Mouse (Mus musculus) cerebellum, adult 11-12 months (tissue): ENCODE data around the gene Olfm3.

Source experiments
- DNase-seq: peaks from one replicate; pipeline ENCODE4 v3.0.0; 2022

Olfm3 gene

DNA sequence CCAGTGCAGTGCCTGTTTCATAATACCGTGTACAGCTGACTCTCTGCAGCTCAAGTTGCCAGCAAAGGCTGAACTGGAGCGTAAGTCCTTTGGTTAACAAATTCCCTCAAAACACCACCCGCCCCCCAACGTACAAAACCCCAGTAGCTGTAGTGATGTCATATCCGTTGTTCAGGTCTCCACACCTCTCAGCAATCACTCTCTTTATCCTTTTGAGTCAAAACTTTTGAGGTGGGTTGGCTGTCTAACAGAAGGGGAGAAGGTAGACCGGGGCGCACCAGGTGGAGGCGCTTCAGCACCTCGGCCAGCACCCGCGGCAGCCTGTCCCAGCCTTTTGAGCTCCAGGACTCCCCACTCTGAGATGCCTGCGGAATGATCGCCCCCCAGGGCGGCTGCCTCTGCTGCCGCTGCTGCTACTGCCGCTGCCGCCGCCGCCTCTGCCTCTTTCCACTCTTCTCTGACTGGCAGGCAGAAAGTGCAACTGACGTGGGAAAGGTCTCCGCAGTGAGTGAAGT is at the start of gene Olfm3:
TSS of gene Olfm3 (plus strand) at position 155 of the 515 bp plus-strand sequence.
- DNase-seq: peak; percentile 86

DNA sequence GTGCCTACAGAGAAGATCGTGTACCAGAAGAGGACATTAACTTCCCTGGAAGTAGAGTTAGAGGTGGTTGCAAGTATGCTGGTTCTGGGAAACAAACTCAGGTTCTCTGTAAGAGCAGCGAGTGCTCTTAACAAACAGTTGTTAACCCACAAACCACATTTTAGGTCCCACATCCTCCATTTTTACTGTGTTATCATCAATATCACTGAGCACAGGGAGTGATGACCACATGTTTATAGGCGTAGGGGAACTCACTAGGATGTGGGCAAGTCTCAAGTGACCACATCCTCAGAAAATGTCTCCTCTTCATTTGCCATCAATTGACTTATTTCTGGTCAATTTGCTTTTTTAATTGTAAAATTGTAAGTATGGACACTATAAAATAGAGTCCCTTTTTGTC is 14.1 kb upstream of the Olfm3 start:
- no peak for DNase-seq

DNA sequence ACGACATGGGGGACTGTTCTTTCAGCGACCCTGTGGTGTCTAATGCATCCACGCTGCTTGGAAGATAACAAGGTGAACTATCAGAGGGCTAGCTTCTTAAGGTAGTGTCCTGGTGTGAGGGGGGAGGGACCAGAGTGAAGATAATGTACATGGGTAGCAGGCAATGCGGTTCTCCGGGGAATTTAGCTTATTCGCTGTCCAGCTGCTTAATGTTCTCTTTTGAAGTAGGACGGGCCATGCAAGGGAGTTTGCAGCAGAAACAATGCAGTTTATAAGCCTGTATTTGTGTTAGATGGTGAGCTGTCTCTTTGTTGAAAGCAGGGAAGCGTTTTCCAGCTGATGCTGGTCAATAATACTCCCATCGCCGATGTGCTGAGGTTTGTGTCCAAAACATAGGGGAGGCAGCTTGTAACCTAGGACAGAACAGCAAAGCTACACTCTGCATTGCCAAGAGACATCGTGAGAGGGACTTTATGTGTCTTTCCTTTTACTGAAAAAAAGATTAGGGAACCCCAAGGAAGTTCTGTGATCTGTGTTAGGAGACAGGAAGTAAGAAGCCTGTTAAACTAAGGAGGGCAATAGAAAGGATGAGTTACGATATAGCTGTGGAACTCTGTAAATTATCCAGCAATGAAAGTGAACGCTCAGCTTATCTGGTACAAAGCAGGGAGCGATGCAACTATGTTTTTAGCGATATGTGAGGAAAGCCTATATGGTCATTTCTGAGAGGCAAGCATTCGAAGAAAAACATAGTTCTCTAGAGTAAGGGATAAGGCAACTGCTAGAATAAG is 950 bp downstream of the Olfm3 start:
- peak; percentile 45 for DNase-seq

DNA sequence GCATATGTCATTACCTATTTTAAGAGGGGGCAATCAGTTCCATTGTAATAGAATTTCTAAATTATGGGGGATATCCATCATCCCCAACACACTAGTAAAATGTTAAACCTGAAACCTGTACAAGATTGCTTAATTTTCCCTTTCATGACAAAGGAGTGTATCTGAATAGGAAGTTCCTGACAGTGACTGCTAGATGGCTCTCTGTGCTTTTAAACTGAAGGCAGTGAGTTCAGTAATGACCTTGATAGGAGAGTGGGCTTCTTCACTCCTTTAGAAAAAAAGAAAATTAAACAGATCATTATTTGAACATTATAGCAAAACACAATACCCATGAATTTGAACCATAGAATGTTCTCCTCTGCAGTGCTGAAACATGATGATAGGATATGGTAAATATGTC is 3.7 kb downstream of the Olfm3 start:
- no peak for DNase-seq

DNA sequence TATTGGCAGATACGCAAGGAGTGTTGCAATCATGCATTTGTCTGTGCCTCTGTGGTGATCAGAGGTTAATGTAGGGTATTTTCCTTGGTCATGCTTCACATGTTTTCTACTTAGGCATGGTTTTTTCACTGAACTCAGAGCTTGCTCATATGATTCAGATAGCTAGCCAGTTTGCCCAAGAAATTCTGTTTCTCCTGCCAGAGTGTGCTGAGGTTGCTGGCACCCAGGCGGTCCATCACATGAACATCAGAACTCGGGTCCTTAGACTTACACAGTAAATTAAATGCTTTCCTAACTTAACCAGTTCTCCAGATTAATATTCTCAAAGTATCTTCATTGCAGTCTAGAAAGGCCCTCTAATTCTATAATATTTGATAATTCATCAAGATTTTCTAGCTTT is 5.0 kb downstream of the Olfm3 start:
- DNase-seq: no peak

DNA sequence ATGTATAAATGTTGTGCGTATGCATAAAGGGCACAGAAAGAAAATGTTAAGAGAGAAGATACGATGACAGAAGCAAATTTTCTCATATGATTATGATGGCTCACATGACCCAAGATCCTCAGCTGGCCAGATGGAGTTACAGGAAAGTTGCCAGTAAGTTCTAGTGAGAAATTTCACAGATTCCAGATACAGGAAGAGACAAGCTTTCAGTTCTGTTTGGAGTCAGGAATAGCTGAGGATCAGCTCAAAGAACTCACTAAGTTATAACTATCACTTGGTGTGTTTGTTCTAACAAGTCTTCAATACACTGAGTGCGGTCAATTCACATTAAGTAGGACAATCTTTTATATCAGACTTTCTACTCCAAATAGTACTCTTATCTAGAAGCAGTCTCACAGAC is 16.2 kb downstream of the Olfm3 start:
- DNase-seq: no peak

DNA sequence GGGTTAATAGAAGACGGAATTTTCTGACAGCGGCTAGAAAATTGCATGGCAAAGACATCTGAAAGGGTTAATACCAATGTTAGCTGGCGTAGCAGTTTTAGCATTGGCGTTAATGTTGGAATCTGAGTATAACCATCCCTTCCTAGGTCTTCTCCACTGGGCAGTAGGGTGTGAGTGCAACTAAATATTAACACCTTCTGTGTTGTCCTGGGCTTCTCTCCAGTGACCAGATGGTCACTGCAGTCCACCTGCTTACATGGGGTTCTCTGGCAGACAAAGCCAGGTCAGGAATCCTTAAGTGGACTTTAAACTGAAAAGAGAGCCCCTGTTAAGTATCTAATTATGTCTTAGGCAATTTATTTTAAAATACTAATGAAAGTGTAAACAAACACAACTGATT is 25.7 kb downstream of the Olfm3 start:
- DNase-seq: peak; percentile 95

DNA sequence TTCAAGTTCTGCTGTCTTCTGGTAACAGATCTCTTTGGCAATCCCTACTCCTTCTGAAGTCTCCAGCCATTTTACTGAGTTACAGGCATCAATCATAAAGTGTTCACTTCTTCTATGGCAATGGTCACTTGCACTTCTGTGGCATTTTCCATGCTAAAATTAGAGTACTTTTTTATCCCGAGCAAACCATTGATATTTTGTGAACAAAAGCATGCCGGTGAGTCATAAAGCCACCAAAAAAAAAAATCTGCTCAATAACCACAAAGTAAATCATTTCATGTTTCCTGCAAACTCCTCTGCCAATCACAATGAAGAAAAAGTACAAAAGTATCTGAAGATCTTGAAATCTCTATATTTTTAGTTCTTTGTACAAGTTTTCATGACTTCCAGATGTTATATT is 26.5 kb downstream of the Olfm3 start:
- no peak for DNase-seq

DNA sequence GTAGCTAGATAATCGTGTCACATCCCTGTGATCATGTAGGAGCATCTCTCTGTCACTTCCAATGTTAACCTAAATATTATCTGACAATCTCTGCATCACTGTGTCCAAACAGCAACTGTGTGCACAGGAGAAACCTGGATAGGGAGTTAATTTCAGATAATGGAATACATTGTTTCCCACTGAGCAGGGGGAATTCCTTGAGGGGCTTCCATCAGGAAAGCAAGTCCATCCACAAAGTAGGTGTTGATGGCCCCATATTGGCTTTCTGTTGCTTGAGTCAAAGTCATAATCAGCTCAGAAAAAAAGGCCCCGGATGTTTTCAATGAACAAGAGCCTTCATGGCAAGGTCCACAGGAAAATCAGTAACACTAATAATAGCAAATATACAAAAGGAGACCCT is 26.9 kb downstream of the Olfm3 start:
- DNase-seq: no peak

DNA sequence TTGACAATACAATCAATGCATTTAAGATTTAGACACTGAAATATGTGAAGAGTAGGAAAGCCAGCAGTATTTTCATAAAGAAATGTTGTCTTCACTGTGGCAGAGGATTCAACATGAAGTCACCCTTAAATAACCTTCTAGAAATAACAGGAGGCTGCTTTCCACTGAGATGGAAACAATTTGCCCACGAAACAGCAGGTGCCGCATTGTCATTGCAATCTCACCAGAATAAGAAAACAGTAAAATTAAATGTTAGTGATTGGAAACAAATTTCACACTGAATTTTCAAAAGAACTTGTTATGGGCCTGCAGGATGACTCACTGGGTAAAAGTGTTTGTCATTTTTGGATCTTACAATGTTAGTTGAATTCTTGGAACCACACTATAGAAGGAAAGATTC is 29.0 kb downstream of the Olfm3 start:
- DNase-seq: peak; percentile 50

DNA sequence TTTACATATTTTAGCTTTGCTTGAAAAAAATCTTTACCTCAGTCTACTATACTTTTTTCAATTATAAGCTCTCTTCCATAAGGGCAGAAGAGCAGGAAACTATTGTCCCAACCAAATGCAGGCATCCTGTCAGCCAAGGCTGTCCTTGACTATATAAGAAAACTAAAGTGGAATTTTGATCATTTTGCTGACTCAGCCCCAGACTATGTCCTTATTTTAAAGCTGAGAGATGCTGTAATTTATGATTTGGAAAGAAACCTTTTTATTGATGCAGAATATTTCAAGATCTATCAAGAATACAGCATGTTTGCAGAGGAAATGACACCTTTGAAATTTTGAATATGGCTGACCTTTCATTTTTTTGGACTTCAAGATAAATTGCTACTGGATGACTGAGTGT is 51.0 kb downstream of the Olfm3 start:
- no peak for DNase-seq

DNA sequence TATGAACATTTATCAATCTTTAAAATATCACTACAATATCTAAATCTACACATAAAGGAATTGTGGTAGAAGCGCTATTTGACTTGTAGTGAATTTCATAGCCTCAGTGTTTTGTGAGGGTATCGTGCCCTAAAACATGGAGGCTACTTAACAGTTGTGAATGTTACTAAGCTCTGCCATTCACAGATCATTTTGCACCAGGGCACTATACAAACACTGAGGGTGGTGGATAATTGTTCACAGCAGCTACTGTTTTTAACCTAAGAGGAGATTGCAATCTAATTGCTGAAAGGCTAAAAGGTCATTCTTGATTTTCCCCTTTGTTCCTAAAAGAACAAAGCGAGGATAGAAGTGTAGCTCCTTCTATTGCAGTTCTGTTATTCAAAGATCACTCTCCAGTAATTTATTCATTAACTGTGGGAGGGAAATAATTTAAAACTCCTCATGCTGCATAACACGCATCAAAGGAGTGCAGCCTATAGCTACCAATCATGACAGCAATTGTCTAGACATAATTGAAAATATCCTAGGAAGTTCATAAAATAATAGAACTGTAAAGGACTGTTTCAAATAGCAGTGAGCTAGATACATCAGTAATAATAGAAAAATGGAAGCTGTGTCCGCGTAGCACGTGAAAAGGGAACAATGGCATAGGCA is 55.6 kb downstream of the Olfm3 start:
- no peak for DNase-seq

DNA sequence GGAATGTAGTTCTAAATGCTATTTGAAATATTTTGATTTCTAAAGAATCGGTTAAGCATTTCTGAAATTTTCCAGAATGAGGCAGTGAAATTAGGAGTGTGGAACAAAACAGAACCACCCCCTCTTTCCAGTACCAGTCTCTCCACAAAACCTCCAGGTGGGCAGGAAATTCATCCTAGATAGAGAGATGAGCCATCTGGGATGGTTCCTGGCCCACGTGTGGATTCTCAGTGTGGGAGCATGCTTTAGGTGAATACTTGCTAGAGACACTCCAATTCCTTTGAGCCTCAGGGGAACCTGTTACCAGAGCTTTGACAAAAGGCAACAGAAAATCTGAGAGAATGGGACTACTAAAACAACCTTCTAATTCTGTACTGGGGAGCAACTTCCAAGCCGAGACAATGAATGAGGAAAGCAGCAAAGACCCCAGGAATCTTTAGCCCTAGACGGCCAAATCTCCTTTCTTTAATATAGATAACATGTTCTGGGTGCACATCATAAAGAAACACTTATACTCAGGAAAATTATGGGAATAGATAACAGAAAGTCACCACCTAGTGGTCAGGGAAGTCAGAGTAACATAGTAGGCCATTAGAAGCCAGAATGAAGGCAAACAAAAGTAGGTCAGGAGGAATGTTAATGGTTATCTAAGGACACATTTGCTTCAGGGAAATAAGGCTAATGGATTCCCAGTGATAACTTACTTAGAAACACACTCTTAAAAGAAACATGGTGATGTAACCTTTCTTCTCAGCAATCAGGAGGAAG is 58.6 kb downstream of the Olfm3 start:
- DNase-seq: peak; percentile 93

DNA sequence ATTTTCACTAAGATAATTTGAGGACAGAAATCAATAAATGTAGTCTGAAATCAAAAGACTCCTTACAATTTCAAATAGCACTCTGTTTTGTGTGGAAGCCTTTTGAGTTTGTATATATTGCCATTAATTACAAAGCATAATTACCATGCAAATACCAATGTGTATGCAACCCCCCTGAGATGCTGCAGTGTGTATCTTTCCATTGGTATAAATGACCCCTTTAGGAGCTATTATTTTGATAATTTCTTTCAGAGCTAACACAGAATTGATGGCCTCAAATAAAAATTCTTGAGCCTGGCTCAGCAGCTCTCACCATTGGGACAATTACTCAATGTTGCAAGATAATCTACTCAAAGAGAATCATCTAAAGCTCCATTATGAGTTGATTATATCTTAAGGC is 67.3 kb downstream of the Olfm3 start:
- no peak for DNase-seq

DNA sequence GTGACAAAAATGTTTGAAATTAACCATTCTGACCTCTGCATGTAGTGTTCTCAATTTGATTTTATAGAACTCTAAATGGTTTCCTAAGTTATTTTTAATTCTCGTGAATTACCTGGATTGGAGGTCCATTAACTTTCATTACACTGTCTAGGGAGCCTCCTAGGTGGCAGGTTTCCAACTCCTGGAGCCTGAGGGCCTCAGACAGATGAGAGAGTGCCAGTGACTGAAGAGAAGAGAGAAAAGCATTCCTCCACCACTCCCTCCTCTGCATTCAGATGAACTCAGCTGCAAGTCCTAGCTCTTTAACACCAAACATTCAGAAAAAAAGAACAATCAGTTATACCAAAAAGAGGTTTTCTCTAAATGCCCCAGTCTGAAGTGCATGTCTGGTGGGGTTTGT is 68.6 kb downstream of the Olfm3 start:
- peak; percentile 50 for DNase-seq

DNA sequence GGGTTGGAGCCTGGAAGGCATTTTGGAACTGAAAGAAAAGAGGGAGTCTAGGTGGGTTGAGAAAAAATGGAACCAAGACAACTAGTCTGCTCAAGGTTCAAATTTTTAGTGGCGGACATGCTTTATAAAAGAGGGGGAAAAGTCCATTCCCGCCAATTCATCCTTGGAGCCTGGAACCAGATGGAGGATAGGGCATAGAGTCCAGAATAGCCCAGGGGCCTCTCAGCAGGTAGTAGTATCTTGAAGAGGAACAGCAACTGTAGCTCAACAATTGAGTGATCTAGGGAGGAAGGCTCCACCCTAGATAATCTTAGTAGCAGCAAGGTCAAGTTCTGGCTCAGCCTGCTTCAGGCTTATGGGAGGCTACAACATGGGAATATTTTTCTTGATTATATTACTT is 87.0 kb downstream of the Olfm3 start:
- peak; percentile 27 for DNase-seq

DNA sequence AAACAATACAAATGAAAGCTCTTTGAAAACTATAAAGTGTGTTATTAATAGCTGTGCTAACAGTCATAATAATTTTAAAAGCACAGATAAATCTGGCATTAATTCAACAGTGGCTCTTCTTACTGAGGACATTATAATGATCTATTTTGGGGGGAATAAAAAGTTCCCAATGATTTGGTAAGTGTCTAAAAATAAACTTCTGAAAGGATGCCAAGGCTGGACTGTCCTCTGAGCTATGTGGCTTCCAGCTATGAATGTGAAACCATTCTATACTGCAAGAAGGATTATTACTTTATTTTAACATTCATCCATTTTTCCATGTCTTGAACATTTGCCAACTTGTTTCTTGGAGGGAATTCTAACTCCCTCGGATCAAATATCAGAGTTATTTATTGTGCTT is 92.1 kb downstream of the Olfm3 start:
- DNase-seq: no peak

DNA sequence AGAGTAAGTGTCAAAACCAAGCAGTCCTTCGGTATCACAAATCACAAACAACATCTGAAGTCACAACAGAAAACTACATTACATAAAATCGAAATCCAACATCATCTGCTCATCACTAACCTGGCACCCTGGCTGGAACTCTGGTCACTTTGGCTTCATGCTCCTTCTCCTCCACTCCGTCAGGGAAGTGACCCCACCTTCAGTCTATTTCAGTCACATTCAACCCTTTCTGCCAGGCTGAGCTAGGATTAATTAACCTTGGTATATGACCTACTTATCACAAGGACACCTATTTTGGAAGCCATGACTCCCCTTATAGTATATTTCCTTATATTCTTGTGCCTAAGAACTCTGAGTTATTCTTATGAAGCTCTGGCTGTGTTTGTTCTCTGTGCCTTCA is 123.7 kb downstream of the Olfm3 start:
- peak; percentile 33 for DNase-seq

DNA sequence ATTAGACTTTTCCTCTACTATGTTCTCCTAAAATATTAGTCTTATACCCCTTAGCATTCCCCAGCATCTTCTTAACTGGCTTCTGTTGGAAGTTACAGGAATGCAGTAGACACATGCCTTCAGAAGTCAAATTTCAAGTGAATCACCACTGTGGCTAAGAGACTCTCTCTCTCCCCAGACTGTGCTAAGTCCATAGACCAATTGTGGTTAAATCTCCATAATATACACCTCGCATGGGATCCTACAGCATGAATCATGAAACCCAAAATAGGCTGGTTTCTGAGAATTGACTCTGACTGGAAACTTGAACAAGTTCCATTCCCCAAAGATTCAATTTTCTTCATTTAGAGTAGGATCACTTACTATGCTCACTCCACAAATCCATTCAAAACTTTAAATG is 124.2 kb downstream of the Olfm3 start:
- DNase-seq: no peak

DNA sequence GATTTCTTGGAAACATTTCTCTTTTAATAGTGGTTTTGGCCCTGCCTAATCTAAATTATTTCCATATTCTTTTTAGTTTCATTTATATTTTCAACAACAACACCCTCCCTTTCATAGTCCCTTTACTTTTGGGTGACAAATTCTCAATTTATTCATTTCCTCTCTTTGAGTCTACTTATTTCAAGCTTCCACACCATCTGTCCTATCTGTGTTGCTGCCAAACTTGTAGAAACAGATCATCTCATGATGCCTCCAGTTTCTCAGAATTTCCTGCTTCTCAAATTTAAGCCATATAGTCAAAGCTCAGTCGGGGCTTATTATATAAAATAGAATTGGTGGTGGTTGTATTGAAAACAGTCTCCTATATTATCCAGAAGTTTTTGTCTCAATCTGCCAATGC is 124.7 kb downstream of the Olfm3 start:
- peak; percentile 72 for DNase-seq

DNA sequence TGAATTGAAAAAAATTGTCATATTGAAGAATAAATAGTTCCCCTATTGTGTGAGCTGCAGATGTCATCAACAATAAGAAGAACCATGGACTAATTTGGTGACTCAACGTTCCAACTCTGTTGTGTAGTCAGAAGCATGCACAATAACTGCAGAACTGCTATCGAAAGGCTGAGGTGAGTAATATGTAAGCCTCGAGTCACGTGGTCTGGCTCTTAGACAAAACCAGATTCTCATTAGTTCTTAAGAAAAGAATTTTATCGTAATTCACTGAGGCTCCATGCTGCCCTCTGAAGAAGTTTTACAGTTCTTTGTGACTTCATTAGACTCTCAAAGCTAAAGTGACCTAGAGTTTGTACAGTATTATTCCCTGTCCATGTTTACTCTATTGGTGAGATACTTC is 145.2 kb downstream of the Olfm3 start:
- DNase-seq: no peak

DNA sequence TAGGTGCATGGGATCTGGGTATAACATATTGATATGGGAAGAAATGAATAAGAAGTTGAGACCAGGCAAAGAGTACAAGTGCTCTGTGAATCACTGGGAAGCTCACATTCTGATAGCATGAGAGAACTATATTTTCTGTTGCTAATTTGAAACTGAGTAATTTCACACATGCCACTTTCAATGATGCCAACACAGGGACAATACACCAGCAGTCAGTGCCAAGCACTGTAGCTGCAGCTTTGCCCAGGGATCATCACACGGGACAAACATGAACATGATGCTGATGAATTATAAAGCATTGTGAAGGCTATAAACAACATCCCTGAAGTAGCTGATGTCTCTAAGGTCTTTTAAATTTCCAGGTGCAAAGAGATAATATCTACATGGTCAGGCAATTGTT is 161.0 kb downstream of the Olfm3 start:
- peak; percentile 51 for DNase-seq

DNA sequence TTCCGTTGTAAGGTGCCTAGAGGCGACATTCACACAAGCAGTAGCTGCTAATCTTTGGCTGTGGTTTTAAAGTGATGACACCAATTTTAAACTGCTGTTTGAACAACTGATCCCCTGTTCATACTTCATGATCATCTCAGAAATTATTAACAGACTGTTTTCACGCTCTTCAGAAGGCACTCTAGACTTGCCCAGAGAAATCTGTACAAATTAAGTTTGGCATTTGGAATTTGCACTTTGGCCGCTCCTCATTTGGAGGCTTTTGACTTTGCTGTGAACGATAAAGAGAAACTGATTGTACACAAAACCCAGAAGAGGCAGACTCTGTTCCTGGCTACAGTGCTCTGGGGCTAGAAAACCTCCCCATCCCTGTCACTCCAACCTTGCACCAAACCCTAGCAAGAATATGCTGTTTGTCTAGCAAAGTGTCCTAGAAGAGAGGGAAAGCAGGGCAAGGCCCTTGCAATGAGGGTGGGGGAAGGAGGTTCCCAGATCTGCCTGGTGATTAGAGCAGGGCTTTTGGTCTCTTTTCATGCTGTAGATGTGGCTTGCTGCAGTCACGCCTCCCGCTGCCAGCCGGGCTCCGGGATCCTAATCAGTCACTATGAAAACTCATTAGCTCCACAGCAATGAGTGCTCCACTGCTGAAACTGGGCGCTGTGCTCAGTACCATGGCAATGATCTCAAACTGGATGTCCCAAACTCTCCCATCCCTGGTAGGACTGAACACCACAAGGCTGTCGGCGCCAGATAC is 176.7 kb downstream of the Olfm3 start:
- DNase-seq: peak; percentile 46
